Mouse (Mus musculus) myocyte (in vitro differentiated cells): ENCODE data around the gene Rbfox1. TPM values are rescaled to one million over a fixed set of nuclear protein-coding genes. Genes with fewer than 3 reads are reported as not detected.

Experiments used
- H3K27me3 ChIP-seq: one replicate; pipeline ENCODE4 v1.6.1; 2011; ENCODE audit not compliant: control insufficient read depth, insufficient read depth, insufficient read length
- H3K36me3 ChIP-seq: one replicate; pipeline ENCODE4 v1.6.1; 2011; ENCODE audit not compliant: control insufficient read depth, insufficient read depth
- H3K4me2 ChIP-seq: one replicate; pipeline ENCODE4 v1.6.1; 2011; ENCODE audit warnings: low read depth, control low read depth
- H3K4me3 ChIP-seq: one replicate; pipeline ENCODE4 v1.5.1; 2011; ENCODE audit warnings: mild to moderate bottlenecking, control low read depth, moderate library complexity
- H3K79me2 ChIP-seq: one replicate; pipeline ENCODE4 v1.6.1; 2011; ENCODE audit not compliant: control insufficient read depth, insufficient read depth
- H3ac ChIP-seq: one replicate; pipeline ENCODE4 v1.6.1; 2011; ENCODE audit not compliant: control insufficient read depth, insufficient read length
- CEBPB ChIP-seq: IDR thresholded peaks from 2 replicates; pipeline ENCODE4 v1.6.1; 2011; ENCODE audit warnings: mild to moderate bottlenecking, moderate library complexity; ENCODE audit not compliant: poor library complexity, insufficient read depth, severe bottlenecking
- E2F4 ChIP-seq: IDR thresholded peaks from one replicate; pipeline ENCODE4 v1.6.1; 2011; ENCODE audit warnings: mild to moderate bottlenecking, control low read depth, moderate library complexity; ENCODE audit not compliant: insufficient read depth
- MAX ChIP-seq: IDR thresholded peaks from one replicate; pipeline ENCODE4 v1.6.1; 2011; ENCODE audit warnings: low read depth, mild to moderate bottlenecking, control low read depth
- MYOD1 ChIP-seq, 3 experiments: IDR thresholded peaks; one replicate each; pipeline ENCODE4 v1.6.1; 2011; ENCODE audit warnings: control low read depth in 2 of 3, low read depth in 2 of 3, mild to moderate bottlenecking in 2 of 3, moderate library complexity in 1 of 3; ENCODE audit not compliant: insufficient read length in 2 of 3, control insufficient read depth in 1 of 3
- MYOG ChIP-seq, 3 experiments: IDR thresholded peaks; one replicate each; pipeline ENCODE4 v1.6.1; 2011; ENCODE audit warnings: control low read depth in 2 of 3, low read depth in 2 of 3, mild to moderate bottlenecking in 2 of 3; ENCODE audit not compliant: insufficient read length in 2 of 3, control insufficient read depth in 1 of 3, insufficient read depth in 1 of 3
- POLR2A ChIP-seq: IDR thresholded peaks from one replicate; pipeline ENCODE4 v1.6.1; 2011; ENCODE audit warnings: low read depth, mild to moderate bottlenecking, control low read depth, moderate library complexity; ENCODE audit not compliant: insufficient read length
- POLR2AphosphoS2 ChIP-seq: IDR thresholded peaks from one replicate; pipeline ENCODE4 v1.6.1; 2011; ENCODE audit warnings: low read depth, control low read depth; ENCODE audit not compliant: insufficient read length
- REST ChIP-seq: IDR thresholded peaks from one replicate; pipeline ENCODE4 v1.6.1; 2011; ENCODE audit warnings: mild to moderate bottlenecking, control low read depth, moderate library complexity; ENCODE audit not compliant: insufficient read depth, insufficient read length
- SRF ChIP-seq: IDR thresholded peaks from one replicate; pipeline ENCODE4 v1.6.1; 2011; ENCODE audit warnings: low read depth; ENCODE audit not compliant: control insufficient read depth, insufficient read length
- TCF12 ChIP-seq: IDR thresholded peaks from one replicate; pipeline ENCODE4 v1.6.1; 2011; ENCODE audit warnings: mild to moderate bottlenecking, control low read depth; ENCODE audit not compliant: poor library complexity, insufficient read depth, severe bottlenecking
- TCF3 ChIP-seq: IDR thresholded peaks from one replicate; pipeline ENCODE4 v1.6.1; 2011; ENCODE audit warnings: low read depth, control low read depth; ENCODE audit not compliant: insufficient read length
- USF1 ChIP-seq: IDR thresholded peaks from one replicate; pipeline ENCODE4 v1.6.1; 2011; ENCODE audit warnings: low read depth, mild to moderate bottlenecking, control low read depth, moderate library complexity
- polyA plus RNA-seq: library from polyadenylated mRNA; unstranded; fragments of >200 nt; fragmentation: generic; extraction: Trizol; gene quantifications from one replicate; pipeline ENCODE4 v1.2.1, GENCODE M21; 2012; ENCODE audit warnings: missing spikeins

Gene Rbfox1
- polyA plus RNA-seq, 1 experiment, result 8.3 TPM

GRCm38 (mm10) chr16:7201816-7202215 is 1316.7 kb downstream of the Rbfox1 start:
- Histone ChIP-seq H3K4me3 (no peak overlapping the region), H3K27me3 (no peaks in the 10 kb centered on the region), H3ac (no peak overlapping the region), H3K36me3 (no peaks in the 10 kb centered on the region), H3K79me2 (no peaks in the 10 kb centered on the region), H3K4me2 (no peak overlapping the region)
- TF ChIP-seq POLR2AphosphoS2 (no peak), CEBPB (no peak), USF1 (no peak), POLR2A (no peak), TCF12 (no peak), REST (no peak), MYOD1 (IDR thresholded peaks at IDR 0.05; ENCODE audit: control insufficient read depth in 1 of 3, insufficient read length in 2 of 3, low read depth in 2 of 3) (no peak), MAX (no peak), SRF (no peak), TCF3 (no peak), E2F4 (no peak), MYOG (IDR thresholded peaks at IDR 0.05; ENCODE audit: control insufficient read depth in 1 of 3, insufficient read depth in 1 of 3, insufficient read length in 2 of 3, low read depth in 2 of 3) (no peak)

GRCm38 (mm10) chr16:7206116-7206900 is 1321.2 kb downstream of the Rbfox1 start:
- TF ChIP-seq POLR2AphosphoS2 (no peak), TCF12 (no peak), REST (no peak), MAX (no peak), MYOG (IDR thresholded peaks at IDR 0.05; ENCODE audit: control insufficient read depth in 1 of 3, insufficient read depth in 1 of 3, insufficient read length in 2 of 3, low read depth in 2 of 3) (no peak), USF1 (no peak), E2F4 (no peak), POLR2A (no peak), TCF3 (no peak)
- Histone ChIP-seq H3K79me2 (no peaks in the 10 kb centered on the region), H3ac (no peak overlapping the region)

GRCm38 (mm10) chr16:7207599-7207998 is 1322.4 kb downstream of the Rbfox1 start:
- no peak for TF ChIP-seq CEBPB
- TF ChIP-seq POLR2A, result no peak
- TF ChIP-seq MYOD1 (IDR thresholded peaks at IDR 0.05; ENCODE audit: control insufficient read depth in 1 of 3, insufficient read length in 2 of 3, low read depth in 2 of 3), result no peak
- TF ChIP-seq SRF, result no peak
- no peak for TF ChIP-seq POLR2AphosphoS2
- H3K79me2 ChIP-seq, result no peaks in the 10 kb centered on the region
- H3K4me3 ChIP-seq, result no peak overlapping the region
- H3K4me2 ChIP-seq, result no peak overlapping the region
- no peak overlapping the region for H3ac ChIP-seq
- no peaks in the 10 kb centered on the region for H3K36me3 ChIP-seq
- H3K27me3 ChIP-seq, result no peaks in the 10 kb centered on the region

More at GRCm38 (mm10) chr16:7206116-7206900, 1321.2 kb downstream of the Rbfox1 start:
- Histone ChIP-seq H3K36me3 (no peaks in the 10 kb centered on the region), H3K4me3 (no peak overlapping the region), H3K4me2 (no peak overlapping the region), H3K27me3 (no peaks in the 10 kb centered on the region)

- Histone ChIP-seq H3ac (no peak overlapping the region), H3K4me3 (no peak overlapping the region), H3K36me3 (no peaks in the 10 kb centered on the region), H3K79me2 (no peaks in the 10 kb centered on the region), H3K27me3 (no peaks in the 10 kb centered on the region), H3K4me2 (no peak overlapping the region)
- TF ChIP-seq POLR2A (no peak), TCF3 (no peak), CEBPB (no peak), POLR2AphosphoS2 (no peak), REST (no peak), USF1 (no peak), E2F4 (no peak), SRF (no peak), MAX (no peak), MYOD1 (IDR thresholded peaks at IDR 0.05; ENCODE audit: control insufficient read depth in 1 of 3, insufficient read length in 2 of 3, low read depth in 2 of 3) (no peak), MYOG (IDR thresholded peaks at IDR 0.05; ENCODE audit: control insufficient read depth in 1 of 3, insufficient read depth in 1 of 3, insufficient read length in 2 of 3, low read depth in 2 of 3) (no peak), TCF12 (no peak)
Measured at GRCm38 (mm10) chr16:7212756-7213155, 1327.6 kb downstream of the Rbfox1 start.

- H3ac ChIP-seq, result no peak overlapping the region
- H3K4me2 ChIP-seq, result no peak overlapping the region
- no peaks in the 10 kb centered on the region for H3K27me3 ChIP-seq
- no peaks in the 10 kb centered on the region for H3K36me3 ChIP-seq
- H3K79me2 ChIP-seq, result no peaks in the 10 kb centered on the region
- no peak overlapping the region for H3K4me3 ChIP-seq
- TF ChIP-seq MYOD1 (IDR thresholded peaks at IDR 0.05; ENCODE audit: control insufficient read depth in 1 of 3, insufficient read length in 2 of 3, low read depth in 2 of 3) (no peak), MYOG (IDR thresholded peaks at IDR 0.05; ENCODE audit: control insufficient read depth in 1 of 3, insufficient read depth in 1 of 3, insufficient read length in 2 of 3, low read depth in 2 of 3) (no peak)
Measured at GRCm38 (mm10) chr16:7223265-7223664, 1338.1 kb downstream of the Rbfox1 start.
